Mouse (Mus musculus) brain, embryonic 14.5 days (tissue): ENCODE results near the gene Irf8.

ENCODE experiments used
- CTCF ChIP-seq: fragments of 200-500 bp; IDR thresholded peaks from 2 replicates; pipeline ENCODE4 v1.5.1; 2012; ENCODE audit warnings: inconsistent platforms, mild to moderate bottlenecking, moderate library complexity, borderline replicate concordance; ENCODE audit not compliant: insufficient read depth, insufficient read length; ENCODE audit errors: extremely low read depth
- POLR2A ChIP-seq: fragments of 200-500 bp; IDR thresholded peaks from 2 replicates; pipeline ENCODE4 v1.6.1; 2012; ENCODE audit warnings: mild to moderate bottlenecking, inconsistent platforms, borderline replicate concordance; ENCODE audit not compliant: poor library complexity, insufficient read depth, insufficient read length, severe bottlenecking; ENCODE audit errors: extremely low read depth

- TF ChIP-seq CTCF, result no peak
- no peak for TF ChIP-seq POLR2A
Observed at GRCm38 (mm10) chr8:120745226-120745625, 9.1 kb downstream of the Irf8 start.
